ENCODE assay signal across 8 mouse cellular contexts in genomic region chr2:101679164-101679784, GRCm38 (mm10). TPM values are rescaled to one million over a fixed set of nuclear protein-coding genes. Genes with fewer than 3 reads are reported as not detected.
DNase-seq lines count a peak whose midpoint lies in the region; ATAC-seq and TF ChIP-seq lines count a peak whose summit lies in the region.

No protein-coding gene starts in this region.

- H3K9ac ChIP-seq in kidney, embryonic 16.5 days (replicated peaks; ENCODE audit: low read length), result peak overlapping the region; percentile 92
- H3K9ac ChIP-seq in heart, embryonic 12.5 days, result peak overlapping the region; percentile 93
- H3K9ac ChIP-seq in liver, embryonic 12.5 days, result peak overlapping the region; percentile 91
- H3K9ac ChIP-seq in neural tube, embryonic 12.5 days, result peak overlapping the region; percentile 95

- no peak for ATAC-seq in kidney, embryonic 16.5 days (ENCODE audit: low FRiP score, low TSS enrichment)
- no peak for ATAC-seq in heart, embryonic 12.5 days (ENCODE audit: insufficient number of reproducible peaks, low FRiP score)
- ATAC-seq in liver, embryonic 12.5 days, result peak; percentile 44
- ATAC-seq in neural tube, embryonic 12.5 days (ENCODE audit: low FRiP score, low read depth), result no peak

- no peaks in the 10 kb centered on the region for H3K36me3 ChIP-seq in kidney, embryonic 16.5 days (ENCODE audit: insufficient read depth, low read length)
- peaks cover 5% of the 10 kb centered on the region; the same call in 1 of the 2 replicates for H3K36me3 ChIP-seq in heart, embryonic 12.5 days
- peaks cover 5% of the 10 kb centered on the region for H3K36me3 ChIP-seq in liver, embryonic 12.5 days
- peaks cover under 1% of the 10 kb centered on the region; the same call in 1 of the 2 replicates for H3K36me3 ChIP-seq in neural tube, embryonic 12.5 days

- 3% methylated on average over 15 of the region's 15 CpGs for WGBS in kidney, embryonic 16.5 days
- WGBS in heart, embryonic 12.5 days, result 8% methylated on average over 15 of the region's 15 CpGs
- WGBS in liver, embryonic 12.5 days (ENCODE audit: insufficient replicate concordance), result 7% methylated on average over 15 of the region's 15 CpGs
- WGBS in neural tube, embryonic 12.5 days, result 4% methylated on average over 15 of the region's 15 CpGs

- H3K4me2 ChIP-seq in kidney, embryonic 16.5 days (replicated peaks; ENCODE audit: low read depth, low read length), result peak overlapping the region; percentile 62
- H3K4me2 ChIP-seq in heart, embryonic 12.5 days, result peak overlapping the region; percentile 86
- H3K4me2 ChIP-seq in liver, embryonic 12.5 days, result peak overlapping the region; percentile 84
- H3K4me2 ChIP-seq in neural tube, embryonic 12.5 days (replicated peaks), result peak overlapping the region; percentile 76

- no peak for TF ChIP-seq POLR2A in bone marrow macrophage, adult 2 months (IDR thresholded peaks at IDR 0.05; ENCODE audit: borderline replicate concordance, low read depth, low read length)

- H3K4me3 ChIP-seq in kidney, embryonic 16.5 days (ENCODE audit: low read length), result peak overlapping the region; percentile 98
- H3K4me3 ChIP-seq in bone marrow macrophage, adult 2 months (ENCODE audit: insufficient read depth, low read length), result peak overlapping the region; percentile 99
- H3K4me3 ChIP-seq in heart, embryonic 12.5 days, result peak overlapping the region; percentile 91
- H3K4me3 ChIP-seq in liver, embryonic 12.5 days, result peak overlapping the region; percentile 94
- peak overlapping the region; percentile 95 for H3K4me3 ChIP-seq in neural tube, embryonic 12.5 days

- no peaks in the 10 kb centered on the region for H3K9me3 ChIP-seq in kidney, embryonic 16.5 days (ENCODE audit: low read length)
- no peaks in the 10 kb centered on the region for H3K9me3 ChIP-seq in heart, embryonic 12.5 days (replicated peaks)
- H3K9me3 ChIP-seq in liver, embryonic 12.5 days (replicated peaks), result no peaks in the 10 kb centered on the region
- H3K9me3 ChIP-seq in neural tube, embryonic 12.5 days, result no peaks in the 10 kb centered on the region

- no peak overlapping the region for H3K27ac ChIP-seq in kidney, embryonic 16.5 days (ENCODE audit: low read length)
- H3K27ac ChIP-seq in bone marrow macrophage, adult 2 months (ENCODE audit: insufficient read depth, low read depth, low read length), result no peak overlapping the region
- H3K27ac ChIP-seq in heart, embryonic 12.5 days (ENCODE audit: poor library complexity, severe bottlenecking), result no peak overlapping the region
- H3K27ac ChIP-seq in liver, embryonic 12.5 days, result peak overlapping the region; percentile 48; the same call in 1 of the 2 replicates
- no peak overlapping the region for H3K27ac ChIP-seq in neural tube, embryonic 12.5 days

- H3K27me3 ChIP-seq in kidney, embryonic 16.5 days (ENCODE audit: insufficient read depth, low read length), result peaks cover 3% of the 10 kb centered on the region; the same call in 1 of the 2 replicates
- H3K27me3 ChIP-seq in heart, embryonic 12.5 days (replicated peaks), result peaks cover 4% of the 10 kb centered on the region; the same call in 1 of the 2 replicates
- H3K27me3 ChIP-seq in liver, embryonic 12.5 days (replicated peaks), result peaks cover 11% of the 10 kb centered on the region
- no peaks in the 10 kb centered on the region for H3K27me3 ChIP-seq in neural tube, embryonic 12.5 days (replicated peaks)

- no peak for DNase-seq in kidney, postnatal 10 days
- DNase-seq in layer of hippocampus, postnatal 14 days (ENCODE audit: low spot score in 2 of 2), result no peak
- DNase-seq in gastrocnemius, adult 8-10 months (ENCODE audit: low spot score in 2 of 2), result no peak

- no peak for TF ChIP-seq CTCF in bone marrow macrophage, adult 2 months (IDR thresholded peaks at IDR 0.05; ENCODE audit: low read depth, low read length)

- peaks cover 5% of the 10 kb centered on the region for H3K4me1 ChIP-seq in kidney, embryonic 16.5 days (ENCODE audit: insufficient read depth, low read length)
- H3K4me1 ChIP-seq in bone marrow macrophage, adult 2 months (ENCODE audit: control insufficient read depth, insufficient read depth, low read length), result peaks cover 4% of the 10 kb centered on the region
- peaks cover 3% of the 10 kb centered on the region for H3K4me1 ChIP-seq in heart, embryonic 12.5 days (replicated peaks)
- H3K4me1 ChIP-seq in liver, embryonic 12.5 days, result peaks cover 13% of the 10 kb centered on the region
- H3K4me1 ChIP-seq in neural tube, embryonic 12.5 days, result peaks cover 11% of the 10 kb centered on the region

RNA-seq across cellular contexts. Expression of gene Traf6, which starts 1.0 kb away (rescaled TPM):
- 10.4 and 11.9 TPM in 2 replicates for polyA plus RNA-seq in kidney, embryonic 16.5 days (2015; fragmentation: Nextera tagmentation; extraction: Ambion mirVana)
- polyA plus RNA-seq in bone marrow macrophage, adult 2 months (2012; ENCODE audit: insufficient read depth, insufficient read length, missing spikeins), result 11.0 and 11.5 TPM in 2 replicates
- 7.6 and 8.5 TPM in 2 replicates for polyA plus RNA-seq in heart, embryonic 12.5 days (2016; fragmentation: Nextera tagmentation; extraction: Ambion mirVana)
- 6.3 and 7.2 TPM in 2 replicates for polyA plus RNA-seq in liver, embryonic 12.5 days (2016; fragmentation: Nextera tagmentation; extraction: Ambion mirVana)
- polyA plus RNA-seq in neural tube, embryonic 12.5 days (2016; fragmentation: Nextera tagmentation; extraction: Ambion mirVana), result 11.5 and 13.7 TPM in 2 replicates
- total RNA-seq in layer of hippocampus, postnatal 14 days (2021), result 10 to 100 TPM; 12.5 to 12.8 TPM
- 10 to 100 TPM in 3 of 4 experiments, 1 to 10 TPM in 1; 9.4 to 13.3 (median 10.7) TPM for total RNA-seq in gastrocnemius, adult 8-10 months (2022)

RNA-seq across cellular contexts. Expression of gene B230118H07Rik, which starts 29.9 kb away (rescaled TPM):
- 55.3 and 57.9 TPM in 2 replicates for polyA plus RNA-seq in kidney, embryonic 16.5 days (2015; fragmentation: Nextera tagmentation; extraction: Ambion mirVana)
- polyA plus RNA-seq in bone marrow macrophage, adult 2 months (2012; ENCODE audit: insufficient read depth, insufficient read length, missing spikeins), result 24.2 and 31.9 TPM in 2 replicates
- polyA plus RNA-seq in heart, embryonic 12.5 days (2016; fragmentation: Nextera tagmentation; extraction: Ambion mirVana), result 52.5 and 53.3 TPM in 2 replicates
- 21.8 and 22.2 TPM in 2 replicates for polyA plus RNA-seq in liver, embryonic 12.5 days (2016; fragmentation: Nextera tagmentation; extraction: Ambion mirVana)
- 55.7 and 63.8 TPM in 2 replicates for polyA plus RNA-seq in neural tube, embryonic 12.5 days (2016; fragmentation: Nextera tagmentation; extraction: Ambion mirVana)
- total RNA-seq in layer of hippocampus, postnatal 14 days (2021), result 10 to 100 TPM; 28.5 to 32.6 TPM
- total RNA-seq in gastrocnemius, adult 8-10 months (2022), result 100 to 1,000 TPM in 2 of 4 experiments, 10 to 100 TPM in 2; 80.6 to 111 (median 96.6) TPM

RNA-seq across cellular contexts. Expression of gene Rag1, which starts 30.0 kb away (rescaled TPM):
- polyA plus RNA-seq in kidney, embryonic 16.5 days (2015; fragmentation: Nextera tagmentation; extraction: Ambion mirVana), result 0.02 and 0.04 TPM in 2 replicates
- polyA plus RNA-seq in bone marrow macrophage, adult 2 months (2012; ENCODE audit: insufficient read depth, insufficient read length, missing spikeins), result not detected in 2 replicates
- polyA plus RNA-seq in heart, embryonic 12.5 days (2016; fragmentation: Nextera tagmentation; extraction: Ambion mirVana), result 0.03 TPM in 1 of 2 replicates, not detected in the other
- polyA plus RNA-seq in liver, embryonic 12.5 days (2016; fragmentation: Nextera tagmentation; extraction: Ambion mirVana), result 0.04 TPM in 2 replicates
- polyA plus RNA-seq in neural tube, embryonic 12.5 days (2016; fragmentation: Nextera tagmentation; extraction: Ambion mirVana), result 0.10 TPM in 2 replicates
- total RNA-seq in layer of hippocampus, postnatal 14 days (2021), result under 1 TPM; 0.21 to 0.25 TPM
- not detected for total RNA-seq in gastrocnemius, adult 8-10 months (2022)

RNA-seq across cellular contexts. Expression of gene Rag2, which starts 54.8 kb away (rescaled TPM):
- not detected in 2 replicates for polyA plus RNA-seq in kidney, embryonic 16.5 days (2015; fragmentation: Nextera tagmentation; extraction: Ambion mirVana)
- polyA plus RNA-seq in bone marrow macrophage, adult 2 months (2012; ENCODE audit: insufficient read depth, insufficient read length, missing spikeins), result not detected in 2 replicates
- not detected in 2 replicates for polyA plus RNA-seq in heart, embryonic 12.5 days (2016; fragmentation: Nextera tagmentation; extraction: Ambion mirVana)
- 0.30 and 0.37 TPM in 2 replicates for polyA plus RNA-seq in liver, embryonic 12.5 days (2016; fragmentation: Nextera tagmentation; extraction: Ambion mirVana)
- polyA plus RNA-seq in neural tube, embryonic 12.5 days (2016; fragmentation: Nextera tagmentation; extraction: Ambion mirVana), result not detected in 2 replicates
- total RNA-seq in layer of hippocampus, postnatal 14 days (2021), result not detected
- total RNA-seq in gastrocnemius, adult 8-10 months (2022), result not detected
